Mouse (Mus musculus) neutrophil, adult 59 days (primary cell): ENCODE results near the gene Shc4. TPM values are rescaled to one million over a fixed set of nuclear protein-coding genes. Genes with fewer than 3 reads are reported as not detected.

ENCODE experiments used
- total RNA-seq, 2 experiments: library from RNA; stranded (reverse); gene quantifications; 1 replicate in 1 of 2; 2 replicates in 1 of 2; pipeline ENCODE4 v1.2.4; 2023

Shc4 gene
- under 1 TPM in 1 of 2 experiments, not detected in 1; 0.33 TPM for total RNA-seq

GRCm38 (mm10) chr2:125724086-125724430 is at the start of gene Shc4:
Shc4 (minus strand) TSS chr2:125724148.

GRCm38 (mm10) chr2:125672957-125673631 is 50.9 kb downstream of the Shc4 start, which contains the start of gene Eid1:
Eid1 (plus strand) TSS chr2:125673095.

GRCm38 (mm10) chr2:125624837-125625351 is 99.1 kb downstream of the Shc4 start, which contains the start of gene Cep152:
Cep152 (minus strand) TSS chr2:125625113.

Other genes with a start within 250 kb of the Shc4 start
- not detected for gene Gm9913, start 219.1 kb downstream of the Shc4 start, total RNA-seq
- gene Fbn1, start 216.2 kb downstream of the Shc4 start, total RNA-seq = under 1 TPM; 0.20 to 0.26 TPM
- gene Cep152, start 99.0 kb downstream of the Shc4 start, total RNA-seq = 10 to 100 TPM; 12.2 to 12.9 TPM
- gene Eid1, start 51.1 kb downstream of the Shc4 start, total RNA-seq = 10 to 100 TPM; 30.2 to 32.1 TPM
- gene Secisbp2l, start 58.7 kb upstream of the Shc4 start, total RNA-seq = 10 to 100 TPM; 25.7 to 27.0 TPM
- 10 to 100 TPM; 10.1 to 14.5 TPM for gene Galk2, start 135.0 kb upstream of the Shc4 start, total RNA-seq
- gene Cops2, start 135.0 kb upstream of the Shc4 start, total RNA-seq = 10 to 100 TPM; 43.2 to 55.0 TPM